Comparison of ENCODE assay signal across 8 mouse cellular contexts in genomic region chr11:75347596-75347995, GRCm38 (mm10). TPM values are rescaled to one million over a fixed set of nuclear protein-coding genes. Genes with fewer than 3 reads are reported as not detected.
A peak's percentile ranks its signal among the peaks of the same experiment; 100 is the strongest.
DNase-seq lines count a peak whose midpoint lies in the region; ATAC-seq and TF ChIP-seq lines count a peak whose summit lies in the region.

No protein-coding gene starts in this region.

- TF ChIP-seq CTCF in heart, postnatal 0 days (IDR thresholded peaks at IDR 0.05; ENCODE audit: low read depth), result no peak
- no peak for TF ChIP-seq CTCF in MEL (IDR thresholded peaks at IDR 0.05 in 2 of 3, conservative IDR thresholded peaks at IDR 0.05 in 1 of 3; ENCODE audit: control insufficient read depth in 1 of 3, insufficient read depth in 1 of 3, low read depth in 2 of 3, low read length in 3 of 3, poor library complexity in 1 of 3, severe bottlenecking in 1 of 3)

- peak overlapping the region; percentile 85 for H3K4me2 ChIP-seq in heart, postnatal 0 days (ENCODE audit: low read depth, low read length)

- DNase-seq in heart, postnatal 0 days (ENCODE audit: low spot score), result no peak
- DNase-seq in heart, postnatal 4 days, result no peak
- peak; percentile 56 for DNase-seq in MEL (ENCODE audit: low read depth, low spot score)
- no peak for DNase-seq in hindbrain, embryonic 10.5 days (ENCODE audit: low spot score)
- DNase-seq in midbrain, embryonic 10.5 days (ENCODE audit: low spot score), result no peak
- no peak for DNase-seq in frontal cortex, postnatal 10 days (ENCODE audit: low spot score in 2 of 2)
- no peak for DNase-seq in urinary bladder, adult 2 months (ENCODE audit: low spot score)
- no peak for DNase-seq in layer of hippocampus, postnatal 10 days (ENCODE audit: low spot score in 2 of 2)

- peaks cover 53% of the 10 kb centered on the region for H3K79me2 ChIP-seq in MEL (ENCODE audit: control insufficient read depth, insufficient read depth, low read length, poor library complexity)

- H3K27me3 ChIP-seq in heart, postnatal 0 days (ENCODE audit: control insufficient read depth, insufficient read depth, low read length), result no peaks in the 10 kb centered on the region
- H3K27me3 ChIP-seq in MEL (ENCODE audit: control insufficient read depth in 1 of 2, insufficient read depth in 2 of 2, low read length in 2 of 2), result no peaks in the 10 kb centered on the region
- H3K27me3 ChIP-seq in hindbrain, embryonic 10.5 days (ENCODE audit: insufficient read depth, poor library complexity, severe bottlenecking), result no peaks in the 10 kb centered on the region
- H3K27me3 ChIP-seq in midbrain, embryonic 10.5 days (ENCODE audit: low read depth, poor library complexity, severe bottlenecking), result no peaks in the 10 kb centered on the region

- no peak for ATAC-seq in heart, postnatal 0 days (ENCODE audit: insufficient read depth, low read depth)

- peak overlapping the region; percentile 71 for H3K9ac ChIP-seq in heart, postnatal 0 days (replicated peaks; ENCODE audit: low read depth, low read length)
- H3K9ac ChIP-seq in MEL (ENCODE audit: control insufficient read depth, low read depth, low read length, poor library complexity, severe bottlenecking), result peak overlapping the region; percentile 83

- peak overlapping the region; percentile 77 for H3K4me3 ChIP-seq in heart, postnatal 0 days (ENCODE audit: low read depth, low read length)
- peak overlapping the region; percentile 70 to 85 for H3K4me3 ChIP-seq in MEL (ENCODE audit: control insufficient read depth in 1 of 2, insufficient read depth in 1 of 2, low read depth in 2 of 2, low read length in 2 of 2)
- peak overlapping the region; percentile 86 for H3K4me3 ChIP-seq in hindbrain, embryonic 10.5 days
- H3K4me3 ChIP-seq in midbrain, embryonic 10.5 days, result peak overlapping the region; percentile 86

- no peaks in the 10 kb centered on the region for H3K9me3 ChIP-seq in heart, postnatal 0 days (replicated peaks; ENCODE audit: control insufficient read depth, low read length)
- H3K9me3 ChIP-seq in MEL (replicated peaks; ENCODE audit: insufficient read depth, low read length), result no peaks in the 10 kb centered on the region
- H3K9me3 ChIP-seq in hindbrain, embryonic 10.5 days, result no peaks in the 10 kb centered on the region
- H3K9me3 ChIP-seq in midbrain, embryonic 10.5 days (replicated peaks), result no peaks in the 10 kb centered on the region

- no peak for TF ChIP-seq RAD21 in MEL (IDR thresholded peaks at IDR 0.05; ENCODE audit: low read depth, low read length)

- peak overlapping the region; percentile 95; the same call in 1 of the 2 replicates for H3K27ac ChIP-seq in heart, postnatal 0 days (ENCODE audit: low read depth)
- peak overlapping the region; percentile 56 for H3K27ac ChIP-seq in MEL (ENCODE audit: control insufficient read depth, low read depth, low read length)
- peak overlapping the region; percentile 90 for H3K27ac ChIP-seq in hindbrain, embryonic 10.5 days
- H3K27ac ChIP-seq in midbrain, embryonic 10.5 days (replicated peaks), result peak overlapping the region; percentile 90

- no peak for TF ChIP-seq EP300 in heart, postnatal 0 days (IDR thresholded peaks at IDR 0.05; ENCODE audit: low read depth)
- TF ChIP-seq EP300 in MEL (IDR thresholded peaks at IDR 0.05; ENCODE audit: low read depth in 1 of 2, low read length in 2 of 2), result no peak

- no peaks in the 10 kb centered on the region for H3K36me3 ChIP-seq in heart, postnatal 0 days (replicated peaks; ENCODE audit: control insufficient read depth, insufficient read depth, low read length)
- peaks cover 2 to 43% of the 10 kb centered on the region in 2 experiments for H3K36me3 ChIP-seq in MEL (ENCODE audit: control insufficient read depth in 1 of 2, insufficient read depth in 2 of 2, low read length in 2 of 2)
- H3K36me3 ChIP-seq in hindbrain, embryonic 10.5 days, result peaks cover 14% of the 10 kb centered on the region
- H3K36me3 ChIP-seq in midbrain, embryonic 10.5 days, result peaks cover 18% of the 10 kb centered on the region

- TF ChIP-seq POLR2A in MEL (IDR thresholded peaks at IDR 0.05; ENCODE audit: control insufficient read depth in 1 of 2, insufficient read depth in 1 of 2, low read depth in 1 of 2, low read length in 2 of 2, poor library complexity in 1 of 2), result no peak

- WGBS in heart, postnatal 0 days, result under 1% methylated on average over 10 of the region's 10 CpGs
- WGBS in hindbrain, embryonic 10.5 days, result 3% methylated on average over 10 of the region's 10 CpGs
- 3% methylated on average over 10 of the region's 10 CpGs for WGBS in midbrain, embryonic 10.5 days

- H3K4me1 ChIP-seq in heart, postnatal 0 days (ENCODE audit: control insufficient read depth, insufficient read depth), result peaks cover 23% of the 10 kb centered on the region
- peaks cover 23 to 31% of the 10 kb centered on the region in 2 experiments for H3K4me1 ChIP-seq in MEL (ENCODE audit: control insufficient read depth in 1 of 2, insufficient read depth in 2 of 2, low read length in 2 of 2)
- H3K4me1 ChIP-seq in hindbrain, embryonic 10.5 days (replicated peaks), result peaks cover 26% of the 10 kb centered on the region
- peaks cover 37% of the 10 kb centered on the region for H3K4me1 ChIP-seq in midbrain, embryonic 10.5 days

TF ChIP-seq in MEL, 35 proteins besides CTCF, POLR2A, EP300 and RAD21:
- TF ChIP-seq MEF2A (IDR thresholded peaks at IDR 0.05; ENCODE audit: extremely low read depth, insufficient replicate concordance, low read depth, low read length, poor library complexity, severe bottlenecking), result no peak
- no peak for TF ChIP-seq TCF12 (IDR thresholded peaks at IDR 0.05; ENCODE audit: low read depth, low read length)
- no peak for TF ChIP-seq MYB (IDR thresholded peaks at IDR 0.05; ENCODE audit: low read depth, low read length)
- no peak for TF ChIP-seq ELF1 (IDR thresholded peaks at IDR 0.05; ENCODE audit: low read depth, low read length)
- TF ChIP-seq RCOR1 (IDR thresholded peaks at IDR 0.05; ENCODE audit: low read depth, low read length), result no peak
- no peak for TF ChIP-seq MAZ (IDR thresholded peaks at IDR 0.05; ENCODE audit: low read depth, low read length)
- TF ChIP-seq ZC3H11A (IDR thresholded peaks at IDR 0.05; ENCODE audit: low read depth, low read length), result no peak
- no peak for TF ChIP-seq E2F4 (IDR thresholded peaks at IDR 0.05; ENCODE audit: borderline replicate concordance, low read depth, low read length)
- no peak for TF ChIP-seq TBP (IDR thresholded peaks at IDR 0.05; ENCODE audit: low read depth, low read length)
- TF ChIP-seq MXI1 (IDR thresholded peaks at IDR 0.05; ENCODE audit: low read depth, low read length), result no peak; the same call in 1 of the 2 replicates
- no peak for TF ChIP-seq USF1 (IDR thresholded peaks at IDR 0.05; ENCODE audit: low read depth, low read length)
- TF ChIP-seq MYC (IDR thresholded peaks at IDR 0.05; ENCODE audit: low read depth, low read length), result no peak
- TF ChIP-seq GATA1 (IDR thresholded peaks at IDR 0.05; ENCODE audit: low read depth, low read length), result no peak
- TF ChIP-seq POLR2AphosphoS2 (IDR thresholded peaks at IDR 0.05; ENCODE audit: low read length), result no peak
- no peak for TF ChIP-seq POLR2AphosphoS5 (IDR thresholded peaks at IDR 0.05; ENCODE audit: borderline replicate concordance, low read depth, low read length)
- TF ChIP-seq MAFK (IDR thresholded peaks at IDR 0.05; ENCODE audit: borderline replicate concordance, low read depth, low read length), result no peak
- TF ChIP-seq NRF1 (IDR thresholded peaks at IDR 0.05; ENCODE audit: insufficient read depth, low read depth, low read length, poor library complexity, severe bottlenecking), result no peak
- TF ChIP-seq CHD2 (IDR thresholded peaks at IDR 0.05; ENCODE audit: low read length), result no peak
- no peak for TF ChIP-seq SIN3A (IDR thresholded peaks at IDR 0.05; ENCODE audit: low read length)

RNA-seq across cellular contexts. Expression of gene Rpa1, which starts 0.5 kb away (rescaled TPM):
- total RNA-seq in heart, postnatal 0 days (2014; rRNA removed; ENCODE audit: low replicate concordance), result 115 and 118 TPM in 2 replicates
- polyA plus RNA-seq in heart, postnatal 0 days (2015; fragmentation: Nextera tagmentation; extraction: Ambion mirVana), result 62.9 and 66.9 TPM in 2 replicates
- 100 to 1,000 TPM; 109 to 114 TPM for total RNA-seq in heart, postnatal 4 days (2021)
- total RNA-seq in MEL (2012; rRNA removed), result 242 and 267 TPM in 2 replicates
- 100 to 1,000 TPM; 179 to 481 TPM for polyA plus RNA-seq in MEL (2012; ENCODE audit: insufficient read depth in 1 of 2, insufficient read length in 2 of 2, low read depth in 1 of 2, low replicate concordance in 2 of 2, missing spikeins in 1 of 2)
- polyA plus RNA-seq in hindbrain, embryonic 10.5 days (2016; fragmentation: Nextera tagmentation; extraction: Ambion mirVana), result 136 and 178 TPM in 2 replicates
- polyA plus RNA-seq in midbrain, embryonic 10.5 days (2016; fragmentation: Nextera tagmentation; extraction: Ambion mirVana), result 179 and 197 TPM in 2 replicates
- polyA plus RNA-seq in urinary bladder, adult 2 months (2012; rRNA removed), result 55.4 and 72.0 TPM in 2 replicates
- total RNA-seq in layer of hippocampus, postnatal 10 days (2021), result 10 to 100 TPM; 55.2 to 61.9 TPM

RNA-seq across cellular contexts. Expression of gene Smyd4, which starts 0.6 kb away (rescaled TPM):
- 13.1 and 19.7 TPM in 2 replicates for total RNA-seq in heart, postnatal 0 days (2014; rRNA removed; ENCODE audit: low replicate concordance)
- polyA plus RNA-seq in heart, postnatal 0 days (2015; fragmentation: Nextera tagmentation; extraction: Ambion mirVana), result 13.2 and 14.8 TPM in 2 replicates
- 1 to 10 TPM; 6.4 to 8.5 TPM for total RNA-seq in heart, postnatal 4 days (2021)
- 11.4 and 12.8 TPM in 2 replicates for total RNA-seq in MEL (2012; rRNA removed)
- polyA plus RNA-seq in MEL (2012; ENCODE audit: insufficient read depth in 1 of 2, insufficient read length in 2 of 2, low read depth in 1 of 2, low replicate concordance in 2 of 2, missing spikeins in 1 of 2), result 1 to 10 TPM in 1 of 2 experiments, not detected in 1; 9.6 TPM
- polyA plus RNA-seq in hindbrain, embryonic 10.5 days (2016; fragmentation: Nextera tagmentation; extraction: Ambion mirVana), result 14.6 and 17.4 TPM in 2 replicates
- 17.5 and 19.5 TPM in 2 replicates for polyA plus RNA-seq in midbrain, embryonic 10.5 days (2016; fragmentation: Nextera tagmentation; extraction: Ambion mirVana)
- 6.7 and 6.8 TPM in 2 replicates for polyA plus RNA-seq in urinary bladder, adult 2 months (2012; rRNA removed)
- total RNA-seq in layer of hippocampus, postnatal 10 days (2021), result 10 to 100 TPM; 13.2 to 13.7 TPM
